Mouse (Mus musculus): Measurements from ENCODE around the gene Mrpl48.
A peak's percentile ranks its signal among the peaks of the same experiment; 100 is the strongest.

Gene Mrpl48

DNA sequence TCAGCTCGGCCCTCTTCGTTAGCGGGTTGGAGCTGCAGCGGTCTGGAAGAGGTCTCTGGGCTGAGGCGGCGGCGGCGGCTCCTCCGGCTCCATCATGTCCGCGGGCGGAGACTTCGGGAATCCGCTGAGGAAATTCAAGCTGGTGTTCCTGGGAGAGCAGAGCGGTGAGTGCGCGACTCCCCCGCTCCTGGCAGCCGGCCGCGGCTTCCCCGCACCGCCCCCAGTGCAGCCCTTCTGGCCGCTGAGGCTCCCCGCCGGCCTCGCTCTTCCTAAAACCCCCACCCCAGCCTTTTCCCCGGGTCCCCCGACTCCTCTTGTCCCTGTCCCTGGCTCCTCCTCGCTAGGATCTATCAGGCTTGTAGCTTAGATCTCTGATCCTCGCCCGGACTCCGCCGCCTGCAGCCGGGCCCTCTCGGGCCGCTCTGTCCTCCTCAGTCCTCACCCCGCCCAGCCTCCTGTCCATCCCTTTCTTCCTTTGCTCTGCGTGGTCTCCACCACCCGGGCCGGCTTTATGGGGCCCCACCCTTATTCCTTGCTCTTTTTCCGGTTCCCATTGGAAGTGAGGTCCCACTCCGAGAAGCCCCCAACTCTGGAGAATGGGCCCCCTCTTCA is at the start of gene Mrpl48:
Mrpl48 (minus strand) TSS at position 172 of the 612 bp plus-strand sequence.
- peak; percentile 62 for DNase-seq

DNA sequence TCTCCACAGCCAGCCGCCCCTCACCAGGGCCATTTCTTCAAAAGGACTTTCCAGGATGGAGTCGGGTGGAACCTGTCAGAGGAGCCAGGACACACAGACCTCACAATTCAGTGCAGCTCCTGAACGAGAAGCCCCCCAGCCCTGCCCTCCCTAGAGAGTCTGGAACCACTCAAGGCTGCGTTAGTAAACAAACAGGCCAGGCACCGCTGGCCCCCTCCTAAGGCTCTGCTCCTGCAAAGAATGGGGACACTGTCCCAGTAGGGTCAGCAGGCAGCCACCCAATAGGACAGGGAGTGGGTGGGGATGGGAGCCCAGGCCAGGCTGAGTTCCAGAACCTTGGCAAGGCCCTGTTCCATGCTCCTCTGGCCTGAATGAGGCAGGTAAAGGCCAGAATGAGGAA is 48.6 kb upstream of the Mrpl48 start:
- DNase-seq, result peak; percentile 78

DNA sequence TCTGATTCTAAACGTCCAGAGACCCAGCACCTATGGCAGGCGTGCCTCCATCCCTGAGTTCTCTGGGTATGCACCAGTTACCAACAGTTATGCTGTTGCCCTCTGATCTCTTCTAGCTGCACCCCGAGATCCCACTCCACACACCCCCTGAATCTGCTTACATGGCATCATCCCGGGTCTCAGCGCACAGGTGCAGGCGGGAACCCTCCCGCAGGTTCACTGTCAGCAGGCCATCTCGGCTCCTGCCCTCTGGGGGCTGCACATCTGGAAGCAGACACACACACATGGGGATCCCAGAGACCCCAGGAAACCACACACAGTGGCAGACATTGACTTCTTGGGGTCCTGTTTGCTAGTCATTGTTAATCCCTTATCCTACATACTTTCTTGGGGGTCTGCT is 46.3 kb upstream of the Mrpl48 start:
- no peak for DNase-seq

DNA sequence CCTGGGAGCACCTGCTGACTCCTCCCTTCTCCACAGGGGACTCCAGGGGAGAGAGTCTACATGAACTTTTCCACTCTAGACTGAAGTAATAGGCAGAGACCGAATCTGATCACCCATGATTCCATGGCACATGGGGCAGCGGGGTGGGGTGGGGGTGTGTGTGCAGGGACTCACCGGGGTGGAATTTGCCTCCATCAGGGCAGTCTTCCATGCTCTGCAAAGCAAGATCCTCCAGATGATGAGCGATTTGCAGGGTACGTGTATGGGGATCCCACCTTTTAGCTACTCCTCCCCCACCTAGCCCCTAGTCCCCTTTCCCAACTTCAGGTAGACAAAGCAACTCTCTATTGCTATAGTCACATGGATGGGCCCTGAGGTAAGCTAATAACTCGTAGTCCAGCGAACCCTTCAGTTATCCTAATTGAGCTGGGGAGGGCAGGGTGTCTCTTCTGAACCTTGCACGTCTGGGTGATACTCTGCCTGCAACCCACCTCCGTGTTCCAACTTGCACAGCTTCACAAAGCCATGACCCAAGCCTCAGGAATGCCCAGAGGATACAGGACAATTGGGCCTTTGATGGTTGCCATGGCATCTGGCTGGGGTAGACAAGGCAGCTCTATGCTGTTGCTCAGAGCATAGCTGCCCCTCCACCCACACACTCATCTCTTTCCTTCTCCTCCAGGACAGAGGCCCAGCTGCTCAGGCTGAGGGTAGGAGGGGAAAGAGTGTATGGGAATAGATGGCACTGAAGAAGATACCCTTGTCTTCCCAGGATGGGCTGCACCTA is 45.6 kb upstream of the Mrpl48 start:
- DNase-seq, result peak; percentile 88

DNA sequence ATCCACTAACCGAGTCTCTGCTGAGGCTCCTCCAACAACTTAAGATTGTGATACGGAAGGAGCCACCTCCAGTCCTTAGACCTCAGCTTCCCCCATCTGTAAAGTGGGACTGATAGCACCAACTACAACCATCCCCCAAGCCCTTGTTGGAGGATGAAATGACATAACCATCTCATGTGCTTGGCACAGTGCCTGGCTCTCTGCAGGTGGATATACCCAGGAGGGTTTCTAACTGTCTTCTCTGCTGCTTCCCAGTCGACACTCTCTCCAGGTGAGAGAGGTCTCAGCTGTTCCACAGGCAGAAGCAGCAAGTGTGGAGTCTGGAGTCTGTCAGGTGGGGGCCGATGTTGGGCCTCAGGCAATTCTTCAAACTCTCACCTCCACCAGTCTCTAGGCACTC is 42.9 kb upstream of the Mrpl48 start:
- no peak for DNase-seq

DNA sequence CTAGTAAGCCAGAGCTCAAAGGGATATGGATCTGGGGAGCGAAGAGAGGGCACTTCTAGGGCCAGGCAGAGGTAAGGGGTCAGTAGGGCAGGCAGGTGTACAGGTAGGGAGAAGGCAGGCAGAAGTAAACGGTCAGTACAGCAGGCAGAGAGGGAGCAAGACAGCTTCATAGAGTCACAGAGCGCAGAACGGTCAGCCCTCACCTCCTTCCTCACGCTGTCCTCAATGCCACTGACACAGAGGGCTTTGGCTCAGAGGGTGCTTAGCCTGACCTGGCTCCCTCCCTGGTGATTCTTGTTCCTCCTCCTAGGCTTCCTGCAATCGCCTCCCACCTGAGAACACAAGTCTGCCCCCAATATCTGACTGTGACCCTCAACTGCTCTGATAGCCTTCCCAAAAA is 42.3 kb upstream of the Mrpl48 start:
- no peak for DNase-seq

DNA sequence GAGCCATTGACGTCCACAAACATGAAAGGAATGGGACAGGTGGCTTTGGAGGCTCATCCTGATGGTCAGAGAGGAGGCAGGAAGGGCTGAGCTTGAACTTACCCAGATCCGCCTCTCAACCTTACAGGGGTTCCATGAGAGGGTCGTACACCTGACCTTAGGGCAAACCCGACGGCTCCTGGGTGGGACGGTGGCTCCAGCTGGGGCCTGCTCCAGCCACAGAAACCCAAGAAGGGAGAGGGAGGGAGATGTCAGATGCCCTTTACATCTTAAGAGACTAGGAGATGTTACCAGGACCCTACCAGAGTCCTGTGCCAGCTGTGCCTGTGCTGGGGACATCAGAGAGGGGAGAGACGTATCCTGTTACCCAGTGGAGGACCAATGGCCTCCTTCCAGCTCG is 41.7 kb upstream of the Mrpl48 start:
- no peak for DNase-seq

DNA sequence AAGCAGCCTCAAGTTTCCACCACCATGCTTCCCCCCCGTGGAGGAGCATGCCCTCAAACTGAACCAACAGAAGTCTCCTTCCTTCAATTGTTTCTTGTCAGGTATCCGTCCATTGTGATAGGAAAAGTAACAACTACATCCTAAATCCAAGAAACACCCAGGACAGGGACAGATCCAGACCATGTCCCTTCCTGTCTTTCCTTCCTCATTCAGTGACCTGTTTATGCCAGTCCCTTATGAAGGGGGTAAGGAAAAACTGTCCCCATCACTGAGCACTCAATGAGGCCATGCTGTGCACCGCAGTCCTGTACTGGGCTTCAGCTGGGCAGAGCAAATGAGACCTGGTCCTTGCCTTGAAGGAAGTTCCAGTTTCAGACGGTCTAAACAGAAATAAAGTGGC is 41.0 kb upstream of the Mrpl48 start:
- DNase-seq, result no peak

DNA sequence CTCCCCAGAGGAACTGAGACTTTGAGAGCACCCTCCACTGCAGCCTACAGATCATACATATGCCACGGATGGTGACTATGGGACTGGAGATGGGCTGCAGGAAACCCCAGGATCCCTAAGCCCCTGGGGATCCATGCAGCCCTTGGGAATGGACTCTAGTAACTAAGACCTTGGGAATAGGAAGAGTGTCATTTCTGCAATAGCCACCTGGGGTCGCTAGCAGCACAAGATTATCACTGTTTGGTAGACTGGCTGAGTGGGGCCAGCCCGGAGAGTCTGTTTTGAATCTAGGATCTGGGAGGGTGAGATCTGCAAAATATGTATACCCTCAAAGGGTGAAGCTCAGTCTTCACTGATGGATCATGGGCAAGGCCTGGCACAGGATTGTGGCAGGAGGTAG is 37.0 kb upstream of the Mrpl48 start:
- DNase-seq, result peak; percentile 74

DNA sequence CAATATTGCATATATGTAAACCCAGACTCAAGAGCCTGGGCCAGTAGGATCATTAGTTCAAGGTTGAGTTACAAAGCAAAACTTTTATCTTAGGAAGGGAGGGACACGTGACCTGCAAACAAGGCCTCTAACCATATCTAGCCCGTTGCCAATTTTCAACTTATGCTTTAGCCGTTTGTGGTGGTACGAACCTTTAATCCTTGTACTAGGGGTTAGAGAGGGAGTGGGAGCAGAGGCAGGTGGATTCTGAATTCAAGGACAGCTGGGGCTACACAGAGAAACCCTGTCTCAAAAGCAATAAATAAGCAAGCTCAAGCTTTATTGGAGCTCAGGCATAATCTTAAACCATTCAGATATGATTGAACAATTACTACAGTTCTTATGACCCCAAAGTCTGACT is 34.3 kb upstream of the Mrpl48 start:
- no peak for DNase-seq

DNA sequence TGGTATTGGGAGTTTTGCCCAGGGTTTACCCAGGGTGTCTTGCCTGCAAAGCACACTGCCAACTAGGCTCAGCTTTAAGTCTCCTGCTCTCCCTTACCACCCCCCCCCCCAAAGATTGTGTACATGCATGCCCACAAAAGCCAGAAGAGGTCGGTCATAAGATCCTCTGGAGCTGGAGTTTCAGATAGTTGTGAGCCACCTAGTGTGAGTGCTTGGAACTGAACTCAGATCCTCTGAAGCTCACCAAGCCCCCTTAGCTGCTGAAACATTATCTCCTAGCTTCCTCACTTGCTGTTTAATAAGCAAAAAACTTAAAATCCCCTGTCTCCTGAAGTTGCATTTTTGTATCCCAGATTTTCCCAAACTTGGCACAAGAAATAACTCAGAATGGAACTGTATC is 29.6 kb upstream of the Mrpl48 start:
- no peak for DNase-seq

DNA sequence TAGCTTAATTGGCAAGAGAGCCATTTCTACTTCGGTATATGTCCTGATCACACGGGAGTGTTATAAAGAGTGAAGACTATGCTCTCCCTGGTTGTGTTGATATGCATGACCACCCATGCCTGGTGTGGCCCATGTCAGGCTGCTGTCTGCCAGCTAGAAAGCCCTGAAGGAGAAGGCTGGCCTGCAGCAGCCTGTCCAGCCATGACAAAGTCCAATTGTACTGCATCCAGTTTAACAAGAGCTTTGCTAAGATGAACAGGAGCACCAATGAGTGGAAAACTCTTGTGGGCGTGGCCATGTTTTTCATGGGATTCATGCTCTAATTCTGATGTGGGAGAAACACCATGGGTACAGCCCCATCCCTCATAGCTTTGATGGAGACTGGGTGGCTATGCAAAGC is 16.4 kb upstream of the Mrpl48 start:
- DNase-seq, result no peak

DNA sequence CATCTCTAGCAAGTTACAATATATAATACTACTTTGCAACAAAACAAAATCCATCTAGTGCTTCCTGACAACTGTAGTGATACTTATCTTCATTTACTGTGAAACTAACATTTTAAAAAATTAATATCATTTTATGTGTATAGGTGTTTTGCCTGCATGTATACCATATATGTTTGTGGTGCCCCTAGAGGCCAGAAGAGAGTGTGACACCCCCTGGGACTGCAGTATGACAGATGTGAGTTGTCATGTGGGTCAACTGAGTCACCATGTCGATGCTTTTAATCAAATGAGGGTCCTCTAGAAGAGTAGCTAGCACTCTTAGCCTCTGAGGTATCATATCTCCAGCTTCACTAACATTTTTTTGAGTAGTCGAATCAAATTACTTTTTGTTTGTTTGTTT is 14.2 kb upstream of the Mrpl48 start:
- DNase-seq, result no peak

DNA sequence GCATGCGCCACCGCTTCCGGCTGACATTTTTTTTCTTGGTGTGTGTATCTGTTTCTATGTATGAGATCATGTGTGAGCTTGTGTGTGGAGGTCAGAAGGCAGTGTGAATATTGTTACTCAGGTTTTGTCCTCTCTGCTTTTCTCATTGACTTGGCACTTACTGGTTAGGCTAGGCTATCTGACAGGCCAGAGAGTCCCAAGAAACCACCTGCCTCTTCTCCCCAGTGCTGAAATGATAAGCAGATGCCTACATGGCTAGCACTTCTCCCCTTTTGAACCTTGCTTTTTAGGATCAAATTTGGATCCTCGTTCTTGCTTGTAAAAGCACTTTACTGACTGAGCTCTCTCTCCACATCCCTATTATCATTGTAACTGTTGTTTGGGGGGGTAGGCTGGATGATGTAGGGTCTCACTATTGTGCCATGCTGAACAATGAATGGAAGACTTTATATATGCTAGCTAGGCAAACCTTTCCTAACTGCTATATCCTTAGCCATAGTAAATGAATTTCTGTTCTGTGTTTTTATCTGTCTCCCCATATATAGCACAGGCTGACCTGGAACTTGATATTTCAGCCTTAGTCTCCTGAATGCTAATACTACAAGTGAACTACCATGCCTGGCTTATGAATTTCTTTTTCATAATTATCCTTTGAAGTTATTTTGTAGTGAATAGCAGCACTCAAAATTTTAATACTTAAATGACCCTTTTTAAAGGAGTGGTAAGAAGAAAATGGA is 8.2 kb upstream of the Mrpl48 start:
- no peak for DNase-seq

DNA sequence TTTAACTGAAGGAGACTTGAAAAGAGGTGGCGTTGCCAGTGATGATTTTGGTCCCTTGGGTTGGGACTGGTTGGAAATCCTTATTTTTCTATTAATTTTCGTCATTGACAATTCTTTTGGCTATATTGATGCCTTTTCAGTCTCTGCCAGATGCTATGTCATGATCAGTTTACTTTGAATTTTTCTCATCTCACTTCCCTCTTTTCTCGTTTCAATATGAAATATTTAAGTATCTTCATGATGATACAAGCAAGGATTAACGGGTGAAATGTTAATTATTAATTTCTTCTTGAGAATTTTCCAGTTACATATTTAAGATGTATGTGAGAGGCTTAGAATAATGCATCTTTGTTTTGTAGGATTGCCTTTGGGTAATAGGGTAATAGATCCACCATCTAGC is 809 bp upstream of the Mrpl48 start:
- no peak for DNase-seq

DNA sequence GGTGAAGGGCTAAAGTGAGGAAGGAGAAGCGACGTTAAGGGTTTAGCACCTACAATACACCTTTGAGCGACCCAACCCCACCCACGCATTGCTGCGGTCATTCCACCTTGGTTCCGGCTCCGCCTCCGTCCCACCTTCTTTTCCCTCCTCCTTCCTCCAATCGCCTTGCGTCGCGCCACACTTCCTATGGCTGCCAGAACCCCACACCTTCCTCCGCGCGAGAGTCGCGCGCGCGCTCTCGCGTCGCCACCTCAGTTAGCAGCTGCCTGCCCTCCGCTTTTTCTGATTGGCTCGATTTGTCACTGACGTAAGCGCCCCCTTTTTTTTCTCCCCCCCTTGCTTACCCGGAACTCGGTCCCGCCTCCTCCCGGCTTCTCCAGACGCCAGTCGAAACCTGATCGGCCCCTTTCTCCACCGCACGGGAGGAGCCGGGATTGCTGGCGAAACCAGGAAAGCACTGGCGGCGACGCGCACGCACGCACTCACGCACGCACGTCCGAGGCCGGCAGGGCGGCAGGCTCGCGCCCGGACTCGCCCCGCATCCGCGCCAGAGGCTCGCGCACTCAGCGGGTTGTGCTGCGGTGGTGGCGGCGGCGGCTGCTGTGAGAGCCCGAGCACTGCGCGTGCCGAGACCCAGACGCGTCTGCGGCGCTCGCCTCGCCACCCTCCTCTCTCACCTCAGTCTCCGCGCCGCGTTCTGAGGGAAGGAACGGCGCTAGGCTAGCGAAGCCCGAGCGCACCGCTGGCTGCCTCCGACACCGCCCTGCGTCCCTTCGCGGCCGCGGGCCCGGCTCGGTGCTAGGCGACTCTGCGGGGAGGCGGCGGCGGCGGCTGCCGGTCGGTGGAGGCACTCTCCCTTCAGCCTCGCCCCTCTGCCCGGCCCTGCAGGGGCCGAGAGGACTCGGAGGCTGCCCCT is 629 bp downstream of the Mrpl48 start, which contains the start of gene Rab6a:
Rab6a (plus strand) TSS at position 197 of the 916 bp plus-strand sequence.
- peak; percentile 99 for DNase-seq

DNA sequence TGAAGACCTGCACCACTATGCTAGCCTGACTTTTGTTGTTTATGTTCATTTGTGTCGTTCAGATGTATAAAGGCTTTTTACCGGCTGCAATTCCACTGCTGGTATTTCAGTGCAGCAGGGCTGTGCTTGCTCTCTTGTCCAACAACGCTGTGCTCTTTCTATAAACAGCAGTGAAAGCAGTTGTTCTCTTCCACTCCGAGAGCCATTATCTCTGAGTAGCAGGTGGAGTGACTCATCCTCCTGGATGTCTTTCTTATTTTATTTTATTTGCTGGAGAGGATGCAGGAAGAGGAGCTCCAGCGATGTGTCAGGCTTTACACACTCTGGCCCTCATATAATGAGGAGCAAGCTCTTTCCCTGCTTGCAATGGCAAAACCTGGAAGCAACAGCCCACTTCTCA is 7.9 kb downstream of the Mrpl48 start:
- peak; percentile 51 for DNase-seq

DNA sequence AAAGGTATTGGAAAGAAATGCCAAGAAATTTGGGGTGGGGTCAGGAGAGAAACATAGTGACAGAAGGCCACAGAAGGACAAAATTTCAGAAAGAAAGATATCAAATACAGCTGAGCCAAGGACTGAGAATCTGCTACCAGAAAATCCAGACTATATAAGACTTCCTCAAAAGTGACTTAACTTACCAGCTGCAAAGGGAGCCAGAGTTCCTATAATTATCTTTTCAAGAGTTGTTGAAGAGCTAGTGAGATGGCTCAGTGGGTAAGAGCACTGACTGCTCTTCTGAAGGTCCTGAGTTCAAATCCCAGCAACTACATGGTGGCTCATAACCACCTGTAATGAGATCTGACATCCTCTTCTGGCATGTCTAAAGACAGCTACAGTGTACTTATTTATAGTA is 14.8 kb downstream of the Mrpl48 start:
- DNase-seq, result no peak

DNA sequence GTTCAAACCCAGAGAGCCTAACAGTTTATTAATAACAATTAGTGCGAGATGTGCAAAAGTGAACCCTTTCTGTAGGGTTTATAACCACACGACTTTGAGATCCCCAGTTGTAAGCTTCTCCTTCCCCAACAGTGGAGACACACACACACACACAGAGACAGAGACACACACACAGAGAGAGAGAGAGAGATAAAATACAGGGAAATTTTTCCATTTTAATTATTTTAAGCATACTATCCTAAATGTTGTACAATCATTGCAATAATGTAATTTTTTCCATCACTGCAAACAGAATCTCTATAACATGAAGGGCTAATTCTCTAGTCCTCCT is 16.6 kb downstream of the Mrpl48 start:
- no peak for DNase-seq

DNA sequence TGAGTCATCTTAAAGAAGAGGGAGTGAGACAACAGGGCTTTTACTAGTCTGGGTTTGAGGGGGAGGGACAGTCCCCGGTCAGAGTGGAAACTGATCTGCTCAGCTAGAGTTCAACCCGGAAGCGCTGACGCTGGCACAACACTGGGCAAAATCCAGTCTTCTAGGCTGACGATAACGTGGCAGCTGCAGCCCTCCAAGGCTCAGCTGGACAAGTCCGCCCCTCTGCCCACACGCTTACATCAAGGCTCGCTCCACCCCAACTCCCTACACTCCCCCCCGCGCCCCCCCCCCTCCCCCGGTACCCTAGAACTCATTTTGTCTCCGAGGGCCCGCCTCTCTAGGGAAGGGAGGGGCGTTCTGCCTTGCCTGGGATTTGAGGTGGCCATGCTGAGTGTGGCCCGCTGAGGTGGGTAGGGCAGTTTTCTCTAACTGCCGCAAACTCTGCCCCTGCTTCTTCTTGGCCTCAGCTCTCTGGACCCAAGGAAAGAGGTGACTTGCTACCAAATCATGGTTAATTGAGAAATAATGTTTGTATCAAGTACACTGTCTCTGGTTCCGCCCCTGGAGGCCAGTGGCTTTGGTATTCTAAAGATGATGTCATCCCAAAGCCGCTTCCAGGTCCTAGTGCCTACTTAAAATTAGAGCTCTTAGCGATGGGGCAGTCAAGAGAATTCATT is 17.1 kb downstream of the Mrpl48 start:
- peak; percentile 90 for DNase-seq

DNA sequence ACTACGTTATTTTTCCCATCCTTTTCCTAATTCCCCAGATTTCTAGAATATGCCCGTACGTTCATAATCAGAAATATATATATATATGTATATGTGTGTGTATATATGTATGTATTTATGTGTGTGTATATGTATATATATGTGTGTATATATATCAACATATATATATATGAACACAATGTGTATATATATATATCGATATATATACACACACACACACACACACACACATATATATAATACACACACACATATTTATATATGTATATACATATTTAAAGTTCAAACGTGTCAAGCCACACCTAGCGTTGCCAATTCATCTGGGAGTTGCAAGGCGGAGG is 17.6 kb downstream of the Mrpl48 start:
- no peak for DNase-seq

DNA sequence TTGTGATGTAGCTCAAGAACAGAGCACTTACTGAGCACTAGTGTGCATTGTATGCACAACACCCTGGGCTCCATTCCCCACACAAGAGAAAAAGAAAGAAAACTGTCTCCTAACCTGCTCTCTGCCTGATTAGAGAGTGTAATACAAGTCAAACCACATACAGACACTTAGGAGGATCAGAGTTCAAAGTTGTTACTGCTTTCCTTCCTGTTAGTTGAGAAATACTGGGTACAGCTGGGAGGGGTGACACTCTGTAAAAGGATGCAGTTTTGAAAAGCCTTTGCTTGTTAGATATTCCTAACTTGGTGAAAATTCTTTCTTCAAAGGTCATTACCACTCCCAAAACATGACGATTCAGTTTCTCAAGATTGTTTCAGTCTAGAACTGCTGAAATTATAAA is 18.3 kb downstream of the Mrpl48 start:
- DNase-seq, result no peak
